25 mouse cellular contexts compared by ENCODE assay signal in the genomic region with DNA sequence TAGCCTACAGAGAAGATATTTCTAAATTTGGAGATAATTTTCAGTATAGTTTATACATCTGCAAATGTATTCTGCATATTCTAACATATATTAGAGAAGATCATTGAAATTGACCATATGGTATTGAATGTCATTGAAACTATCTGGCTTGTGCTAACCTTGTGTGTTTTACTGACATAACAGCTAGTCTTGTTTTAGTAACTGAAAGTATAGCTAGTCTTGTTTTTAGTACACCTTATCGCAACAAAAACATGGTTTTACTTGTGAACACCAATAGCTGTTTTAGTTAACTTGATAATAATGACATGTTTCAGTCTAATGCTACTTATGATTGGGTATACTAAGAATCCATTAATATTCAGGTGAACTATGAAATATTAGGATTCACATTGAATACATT.
"Had no signal": no experiment of that assay in that cellular context is flagged by ENCODE, and none has a peak within 500 bp of the region (broad histone marks: within the 10 kb centered on the region; RNA-seq: fewer than 3 reads in every experiment).

No protein-coding gene starts in this region.

- H3K36me3 ChIP-seq: embryonic facial prominence, embryonic 10.5 days; embryonic facial prominence, embryonic 12.5 days; embryonic facial prominence, embryonic 13.5 days; embryonic facial prominence, embryonic 15.5 days; forebrain, embryonic 10.5 days; forebrain, embryonic 12.5 days had no signal

- H3K4me1 ChIP-seq: embryonic facial prominence, embryonic 10.5 days; embryonic facial prominence, embryonic 12.5 days; embryonic facial prominence, embryonic 13.5 days; embryonic facial prominence, embryonic 15.5 days; forebrain, embryonic 10.5 days; forebrain, embryonic 12.5 days; forebrain, embryonic 13.5 days; forebrain, embryonic 15.5 days had no signal

- H3K4me3 ChIP-seq: embryonic facial prominence, embryonic 10.5 days; embryonic facial prominence, embryonic 12.5 days; embryonic facial prominence, embryonic 13.5 days; embryonic facial prominence, embryonic 15.5 days; erythroblast, embryonic 14.5 days; forebrain, embryonic 10.5 days; forebrain, embryonic 12.5 days; forebrain, embryonic 13.5 days; forebrain, embryonic 15.5 days; gastrocnemius, adult 2 months; heart, adult 2 months had no signal

- H3K27me3 ChIP-seq: embryonic facial prominence, embryonic 12.5 days; embryonic facial prominence, embryonic 13.5 days; embryonic facial prominence, embryonic 15.5 days; forebrain, embryonic 12.5 days; forebrain, embryonic 13.5 days; forebrain, embryonic 15.5 days had no signal

- H3K9ac ChIP-seq: embryonic facial prominence, embryonic 12.5 days; embryonic facial prominence, embryonic 13.5 days; embryonic facial prominence, embryonic 15.5 days; forebrain, embryonic 12.5 days; forebrain, embryonic 13.5 days; forebrain, embryonic 15.5 days; forebrain, postnatal 0 days had no signal

- H3K4me2 ChIP-seq: embryonic facial prominence, embryonic 12.5 days; embryonic facial prominence, embryonic 13.5 days; embryonic facial prominence, embryonic 15.5 days; forebrain, embryonic 12.5 days; forebrain, embryonic 13.5 days; forebrain, embryonic 15.5 days had no signal

- DNase-seq: cerebellum, adult 9-10 months; cerebellum, adult 9-11 months; cerebellum, postnatal 10 days; cerebellum, postnatal 14 days; cerebellum, postnatal 25 days; cerebellum, postnatal 36 days; embryo, embryonic 11 days; forebrain, postnatal 0 days; gastrocnemius, adult 2 months; gastrocnemius, postnatal 10 days; gastrocnemius, postnatal 14 days; gastrocnemius, postnatal 25 days; gastrocnemius, postnatal 36 days; heart, adult 11 months; heart, adult 18-20 months; heart, adult 2 months had no signal

- H3K9me3 ChIP-seq: embryonic facial prominence, embryonic 10.5 days; embryonic facial prominence, embryonic 12.5 days; embryonic facial prominence, embryonic 13.5 days; embryonic facial prominence, embryonic 15.5 days; forebrain, embryonic 10.5 days; forebrain, embryonic 12.5 days; forebrain, embryonic 13.5 days; forebrain, embryonic 15.5 days had no signal

- H3K27ac ChIP-seq: embryonic facial prominence, embryonic 10.5 days; embryonic facial prominence, embryonic 12.5 days; embryonic facial prominence, embryonic 13.5 days; embryonic facial prominence, embryonic 15.5 days; forebrain, embryonic 10.5 days; forebrain, embryonic 12.5 days; forebrain, embryonic 13.5 days; forebrain, embryonic 15.5 days; gastrocnemius, adult 2 months; heart, adult 2 months had no signal
